Mouse (Mus musculus) layer of hippocampus, postnatal 36 days (tissue): ENCODE data around the gene Hemk1. TPM values are rescaled to one million over a fixed set of nuclear protein-coding genes. Genes with fewer than 3 reads are reported as not detected.
A peak's percentile ranks its signal among the peaks of the same experiment; 100 is the strongest.
"Not testable (repeated sequence)": the region's sequence is repeated elsewhere in the genome, so short reads cannot be mapped to it uniquely, and the experiment has no call there.

Source experiments
- DNase-seq, 2 experiments: peaks; one replicate each; pipeline ENCODE4 v3.0.0; 2022
- total RNA-seq, 2 experiments: library from RNA; stranded (reverse); gene quantifications; 2 replicates each; pipeline ENCODE4 v1.2.3; 2021

Gene Hemk1
- total RNA-seq, 2 experiments from 2014 or later, result 17.2 to 19.5 TPM

DNA sequence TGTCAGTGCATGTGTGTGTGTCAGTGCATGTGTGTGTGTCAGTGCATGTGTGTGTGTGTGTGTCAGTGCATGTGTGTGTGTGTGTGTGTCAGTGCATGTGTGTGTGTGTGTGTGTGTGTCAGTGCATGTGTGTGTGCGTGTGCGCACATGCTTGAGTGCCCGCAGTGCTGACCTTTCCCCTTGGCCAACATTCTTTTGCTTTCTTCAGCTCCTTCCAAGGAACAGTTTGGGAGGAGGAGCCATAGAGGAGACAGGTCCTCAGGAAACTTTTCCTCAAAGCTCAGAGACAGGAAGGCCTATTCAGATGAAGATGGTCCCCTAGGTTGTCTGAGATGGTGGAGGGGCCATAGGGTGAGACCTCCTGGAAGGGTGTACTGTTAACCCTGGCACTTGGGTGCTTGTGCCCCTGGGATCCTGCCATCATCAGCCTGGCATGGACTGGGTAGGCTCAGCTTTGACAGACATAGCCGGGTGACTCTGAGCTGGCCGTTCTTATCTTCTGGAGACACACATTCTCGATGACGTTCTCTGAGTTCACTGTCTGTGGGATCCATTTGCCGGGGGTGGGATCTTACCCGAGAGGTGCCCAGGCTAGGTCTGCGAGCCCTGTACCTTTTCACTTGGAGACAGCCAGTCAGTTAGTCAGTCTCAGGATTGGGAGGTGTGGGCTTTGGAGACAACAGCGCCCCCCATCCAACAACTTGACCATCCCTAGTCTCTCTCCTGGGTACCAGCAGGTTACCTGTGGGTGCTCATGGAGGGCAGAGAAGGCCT is 30.9 kb downstream of the Hemk1 start:
- no peak for DNase-seq

DNA sequence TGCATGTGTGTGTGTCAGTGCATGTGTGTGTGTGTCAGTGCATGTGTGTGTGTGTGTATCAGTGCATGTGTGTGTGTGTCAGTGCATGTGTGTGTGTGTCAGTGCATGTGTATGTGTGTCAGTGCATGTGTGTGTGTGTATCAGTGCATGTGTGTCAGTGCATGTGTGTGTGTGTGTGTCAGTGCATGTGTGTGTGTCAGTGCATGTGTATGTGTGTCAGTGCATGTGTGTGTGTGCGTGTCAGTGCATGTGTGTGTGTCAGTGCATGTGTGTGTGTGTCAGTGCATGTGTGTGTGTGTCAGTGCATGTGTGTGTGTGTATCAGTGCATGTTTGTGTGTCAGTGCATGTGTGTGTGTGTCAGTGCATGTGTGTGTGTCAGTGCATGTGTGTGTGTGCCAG is 31.5 kb downstream of the Hemk1 start:
- not testable (repeated sequence) for DNase-seq

DNA sequence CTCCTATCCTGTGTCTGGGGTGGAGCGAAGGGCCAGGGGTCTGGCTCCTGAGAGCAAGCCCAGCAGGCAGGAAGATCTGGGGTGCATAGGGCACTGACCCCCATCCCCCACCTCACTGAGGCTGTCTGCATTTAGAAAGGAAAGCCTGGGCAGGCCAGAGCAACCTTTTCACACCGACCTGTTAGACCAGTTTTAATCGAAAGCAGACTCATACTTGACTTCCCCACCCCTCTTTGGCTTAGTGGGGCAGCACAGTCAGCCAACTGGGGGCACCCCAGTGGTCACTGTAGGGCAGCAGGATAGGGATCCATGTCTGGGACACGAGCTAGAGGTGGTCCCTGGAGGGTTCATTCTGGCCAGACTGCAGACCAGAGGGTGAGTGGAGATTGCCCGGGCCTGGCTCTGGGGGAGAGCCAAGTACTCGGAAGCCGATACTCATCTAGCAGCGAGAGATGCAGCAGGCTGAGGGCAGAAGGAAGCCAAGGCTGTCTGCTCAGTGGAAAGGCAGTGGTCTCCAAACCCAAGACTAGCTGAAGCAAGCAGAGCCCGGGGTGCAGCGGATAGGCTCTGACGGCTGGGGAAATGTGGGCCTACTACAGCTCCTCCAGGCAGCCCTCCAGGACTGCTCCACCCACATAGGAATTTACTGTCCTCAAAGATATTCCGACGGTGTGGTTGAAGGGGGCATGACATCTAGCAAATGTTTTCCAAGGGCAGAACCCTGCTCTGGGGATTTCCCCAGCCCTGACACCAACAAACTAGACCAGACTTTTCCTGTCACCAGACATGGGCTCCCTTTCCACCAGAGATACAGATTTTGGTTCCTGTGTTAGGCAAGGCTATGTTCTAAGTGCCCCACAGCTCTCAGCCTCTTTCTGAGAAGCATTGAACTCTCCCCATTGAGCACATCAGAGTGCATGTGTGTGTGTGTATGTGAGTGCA is 32.3 kb downstream of the Hemk1 start:
- DNase-seq, result no peak

DNA sequence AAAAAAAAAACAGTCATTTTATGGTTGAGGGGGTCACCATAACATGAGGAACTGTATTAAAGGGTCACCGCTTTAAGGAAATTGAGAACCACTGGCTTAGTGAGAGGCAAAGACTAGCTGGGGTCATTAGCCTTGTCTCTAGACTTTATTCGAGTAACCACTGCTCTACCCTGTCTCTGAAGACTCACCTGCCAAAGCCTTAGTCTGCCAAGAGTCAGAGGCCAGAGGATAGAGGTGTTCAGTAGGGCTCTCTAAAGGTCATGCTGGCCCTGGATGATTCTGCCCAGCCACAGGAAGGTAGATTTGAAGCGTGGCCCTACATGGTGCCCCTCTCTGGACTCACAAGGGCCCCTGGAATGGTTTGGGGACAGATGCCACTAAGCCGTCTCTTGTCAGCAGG is 33.1 kb downstream of the Hemk1 start:
- no peak for DNase-seq

DNA sequence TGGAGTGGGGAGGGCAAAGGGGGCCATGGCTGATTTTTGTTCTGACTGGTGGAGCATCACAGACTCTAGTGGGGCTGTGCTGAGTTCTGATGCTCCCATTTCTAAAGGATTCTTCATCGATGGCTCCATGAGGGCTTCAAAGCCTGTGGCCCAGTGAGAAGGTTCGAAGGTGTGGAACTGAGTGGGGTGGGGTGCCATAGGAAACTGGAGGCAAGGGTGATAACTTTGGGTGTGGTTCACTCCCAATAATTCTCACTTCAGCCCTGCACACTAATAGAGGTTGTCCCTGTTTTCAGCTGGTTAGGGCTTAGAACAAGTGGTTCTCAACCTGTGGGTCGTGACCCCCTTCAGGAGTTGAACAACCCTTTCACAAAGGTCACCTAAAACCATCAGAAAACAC is 33.8 kb downstream of the Hemk1 start:
- no peak for DNase-seq

DNA sequence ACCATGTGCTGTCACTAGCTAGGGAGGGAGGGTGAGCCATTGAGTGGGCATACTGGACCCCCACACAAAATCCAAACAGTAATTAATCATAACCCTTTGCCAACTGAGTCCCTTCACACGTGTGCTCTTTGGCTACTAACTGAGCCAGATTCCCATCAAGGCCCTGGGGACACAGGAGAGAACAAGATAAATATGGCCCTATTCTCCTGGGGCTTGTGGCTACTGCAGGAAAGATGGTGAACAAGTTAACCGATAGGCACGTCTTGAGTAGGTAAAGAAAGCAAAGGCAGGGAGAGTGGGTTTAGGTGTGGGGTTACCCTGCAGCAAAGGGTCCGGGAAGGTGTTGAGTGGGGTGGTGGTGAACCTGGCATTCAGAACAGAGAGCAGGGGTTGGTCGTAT is 34.2 kb downstream of the Hemk1 start:
- DNase-seq, result no peak

DNA sequence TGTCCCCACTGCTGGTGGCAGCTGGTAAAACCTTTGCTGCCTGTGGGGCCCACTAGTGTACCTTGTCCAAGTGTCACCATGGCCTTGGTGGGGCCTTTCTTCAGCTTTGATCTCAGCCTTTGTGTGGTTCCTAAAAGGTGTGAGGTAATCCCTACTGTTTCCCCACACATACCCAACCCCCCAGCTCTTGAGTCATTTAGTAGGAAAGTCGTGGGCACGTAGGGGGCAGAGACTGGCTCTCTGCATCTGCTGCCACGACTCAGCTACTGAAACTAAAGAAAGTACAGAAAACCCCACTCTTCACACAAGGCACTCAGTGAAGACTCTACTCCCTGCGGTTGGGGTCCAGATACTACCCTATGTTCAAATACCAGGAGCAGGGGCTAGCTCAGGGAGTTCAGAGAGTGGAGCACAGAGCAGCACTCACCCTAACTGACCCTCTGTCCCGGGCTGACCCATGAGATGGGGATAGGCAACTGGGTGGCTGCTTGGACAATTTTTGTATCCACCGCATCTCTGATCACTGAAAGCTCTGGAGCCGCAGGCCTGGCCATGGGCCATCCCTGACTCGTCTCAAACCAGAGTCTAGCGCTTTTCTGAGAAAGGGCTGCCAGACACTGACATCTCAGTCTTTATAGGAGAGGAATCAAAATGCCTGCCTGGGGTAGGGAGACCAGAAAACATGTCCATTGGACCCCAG is 34.9 kb downstream of the Hemk1 start:
- DNase-seq, result no peak

DNA sequence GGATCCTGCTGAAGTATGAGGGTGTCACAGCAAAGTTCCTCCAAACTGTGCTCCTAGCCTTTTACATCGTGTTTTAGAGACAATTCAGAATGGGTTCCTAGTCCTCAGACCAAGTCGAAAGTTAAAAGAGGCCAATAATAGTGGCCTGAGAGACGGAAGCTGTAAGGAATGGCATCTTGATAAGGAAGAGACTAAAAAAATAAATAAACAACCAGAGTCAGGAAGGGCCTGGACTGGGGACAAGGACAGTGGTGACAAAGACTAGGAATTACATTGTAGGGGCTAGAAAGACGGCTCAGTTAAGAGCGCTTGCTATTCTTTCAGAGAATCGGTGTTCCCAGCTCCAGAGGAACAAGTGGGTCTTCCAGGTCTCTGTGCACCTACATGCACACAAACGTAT is 35.6 kb downstream of the Hemk1 start:
- no peak for DNase-seq

DNA sequence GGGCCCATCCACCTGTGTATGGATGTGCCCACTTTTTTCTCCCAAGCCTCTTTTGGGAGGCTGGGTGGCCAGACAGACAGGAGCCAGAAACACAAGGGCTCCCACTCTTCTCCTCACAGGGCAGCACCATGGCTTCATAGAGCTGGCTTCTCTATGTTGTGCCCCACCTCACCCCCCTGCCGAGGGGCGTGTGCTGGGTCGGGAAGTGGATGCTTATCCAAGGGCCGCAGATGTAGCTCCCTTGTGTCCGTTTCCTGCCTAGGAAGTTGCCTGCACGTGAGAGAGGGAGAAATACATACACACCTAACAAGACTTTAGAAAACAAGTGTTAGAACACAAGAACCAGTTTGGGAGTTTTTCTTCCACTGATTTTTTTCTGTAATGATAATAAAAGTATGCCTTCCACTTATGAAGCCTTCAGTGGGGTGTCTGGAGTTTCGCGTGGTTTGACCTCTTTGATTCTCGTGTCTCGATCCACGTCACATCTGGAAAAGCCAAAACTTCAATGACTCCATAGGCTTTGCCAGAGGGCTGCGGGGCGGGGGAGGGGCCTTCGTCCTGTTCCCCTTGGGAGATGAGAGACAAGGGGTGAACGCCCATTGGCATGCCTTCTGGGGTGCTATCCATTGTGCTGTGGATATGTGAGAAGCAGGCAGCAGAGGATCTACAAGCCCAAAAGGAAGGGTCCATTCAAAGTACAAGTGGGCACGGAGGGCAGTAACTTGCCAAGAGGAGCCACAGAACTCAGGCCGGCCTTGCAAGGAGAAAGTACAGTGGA is 36.4 kb downstream of the Hemk1 start:
- no peak for DNase-seq

DNA sequence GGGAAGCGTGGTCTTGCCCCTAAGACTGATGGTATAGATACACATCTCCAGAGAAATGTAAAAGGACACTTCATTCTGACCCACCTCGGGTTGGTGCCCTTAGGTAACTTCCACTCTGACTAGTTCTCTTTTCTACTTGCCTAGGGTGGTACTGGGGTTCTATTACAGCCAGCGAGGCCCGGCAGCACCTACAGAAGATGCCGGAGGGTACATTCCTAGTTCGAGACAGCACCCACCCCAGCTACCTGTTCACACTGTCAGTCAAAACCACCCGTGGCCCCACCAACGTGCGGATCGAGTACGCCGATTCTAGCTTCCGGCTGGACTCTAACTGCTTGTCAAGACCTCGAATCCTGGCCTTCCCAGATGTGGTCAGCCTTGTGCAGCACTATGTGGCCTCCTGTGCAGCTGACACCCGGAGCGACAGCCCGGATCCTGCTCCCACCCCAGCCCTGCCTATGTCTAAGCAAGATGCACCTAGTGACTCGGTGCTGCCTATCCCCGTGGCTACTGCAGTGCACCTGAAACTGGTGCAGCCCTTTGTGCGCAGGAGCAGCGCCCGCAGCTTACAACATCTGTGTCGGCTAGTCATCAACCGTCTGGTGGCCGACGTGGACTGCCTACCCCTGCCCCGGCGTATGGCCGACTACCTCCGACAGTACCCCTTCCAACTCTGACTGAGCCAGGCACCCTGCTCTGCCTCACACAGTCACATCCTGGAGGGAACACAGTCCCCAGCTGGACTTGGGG is 37.8 kb downstream of the Hemk1 start:
- DNase-seq, result no peak

DNA sequence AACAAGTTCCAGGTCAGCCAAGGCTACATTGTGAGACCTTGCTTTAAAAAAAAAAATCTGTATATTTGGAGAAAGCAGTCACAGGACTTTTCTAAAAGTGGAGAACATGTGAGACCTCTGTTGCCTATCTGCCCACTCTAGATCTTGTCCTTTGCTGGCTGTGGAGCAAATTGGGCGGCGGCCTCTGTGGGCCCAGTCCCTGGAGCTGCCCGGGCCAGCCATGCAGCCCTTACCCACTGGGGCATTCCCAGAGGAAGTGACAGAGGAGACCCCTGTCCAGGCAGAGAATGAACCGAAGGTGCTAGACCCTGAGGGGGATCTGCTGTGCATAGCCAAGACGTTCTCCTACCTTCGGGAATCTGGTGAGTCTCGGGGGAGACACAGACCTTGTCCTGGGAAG is 38.4 kb downstream of the Hemk1 start:
- DNase-seq, result no peak

DNA sequence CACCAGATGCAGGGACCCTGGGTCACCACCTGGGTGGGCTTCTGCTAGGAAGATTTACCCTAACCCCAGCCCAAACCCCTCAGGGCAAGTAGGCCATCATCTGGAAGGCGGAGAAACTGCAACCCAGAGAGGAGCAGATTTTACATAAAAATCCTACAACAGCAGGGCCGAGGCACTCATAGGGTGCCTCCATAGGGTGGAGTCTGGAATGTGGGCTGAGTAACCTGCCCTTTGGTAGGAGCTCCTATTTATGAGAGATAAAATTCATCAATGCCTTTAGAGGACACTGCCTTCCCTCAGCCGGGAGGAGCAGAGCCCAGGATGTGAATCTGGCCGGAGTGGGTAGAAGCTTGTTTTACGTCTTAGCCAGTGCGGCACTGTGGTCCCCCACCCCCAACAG is 39.3 kb downstream of the Hemk1 start:
- DNase-seq, result no peak

DNA sequence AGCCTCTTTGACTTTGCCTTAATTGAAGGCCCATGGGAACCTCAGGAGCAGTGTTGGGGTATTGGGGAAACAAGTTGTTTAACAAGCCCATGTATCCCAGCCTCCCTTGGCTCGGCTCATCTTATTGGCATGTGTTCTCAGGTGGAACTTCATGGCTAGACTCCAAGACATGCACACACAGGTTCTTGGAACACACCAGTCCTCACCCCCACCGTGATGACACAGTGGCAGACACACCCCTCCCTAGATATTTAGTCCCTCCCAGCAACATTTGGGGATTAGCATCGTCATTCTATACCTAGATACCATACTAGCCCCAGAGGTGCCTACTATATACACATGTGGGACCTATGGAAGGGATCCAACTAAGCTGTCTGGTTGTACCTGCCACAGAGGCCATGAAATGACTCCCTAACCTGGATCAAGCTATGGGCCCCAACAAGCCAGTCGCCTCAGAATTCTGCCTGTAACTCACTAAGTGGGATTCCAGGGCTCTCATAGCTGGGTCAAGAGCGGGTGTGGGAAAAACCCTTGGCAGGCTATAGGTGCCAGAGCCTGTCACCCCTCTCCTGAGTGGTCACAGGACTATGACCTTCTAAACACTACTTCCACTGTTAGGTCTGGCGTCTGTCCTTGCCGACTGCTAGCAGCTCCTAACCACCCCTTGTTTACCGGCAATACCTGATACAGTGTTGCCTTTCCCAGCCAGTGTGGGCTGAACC is 39.9 kb downstream of the Hemk1 start:
- DNase-seq, result no peak

DNA sequence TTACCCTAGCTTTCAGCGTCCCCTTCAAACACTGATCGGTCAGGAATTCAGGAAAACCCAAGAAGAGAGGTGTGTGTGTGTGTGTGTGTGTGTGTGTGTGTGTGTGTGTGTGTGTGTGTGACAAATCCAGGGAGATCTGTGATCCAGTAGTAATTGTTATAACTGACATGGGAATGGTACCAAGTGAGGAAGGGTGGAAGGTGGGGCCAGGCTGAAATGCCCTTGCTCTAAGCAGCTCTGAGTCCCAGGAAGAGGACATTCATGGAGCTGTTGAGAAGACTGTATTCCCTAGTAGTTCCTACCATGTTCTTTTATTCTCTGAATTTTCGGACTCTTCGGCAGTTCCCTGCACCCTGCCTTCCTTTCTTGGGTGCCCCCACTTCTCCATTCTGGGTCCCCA is 40.5 kb downstream of the Hemk1 start:
- DNase-seq, result no peak

DNA sequence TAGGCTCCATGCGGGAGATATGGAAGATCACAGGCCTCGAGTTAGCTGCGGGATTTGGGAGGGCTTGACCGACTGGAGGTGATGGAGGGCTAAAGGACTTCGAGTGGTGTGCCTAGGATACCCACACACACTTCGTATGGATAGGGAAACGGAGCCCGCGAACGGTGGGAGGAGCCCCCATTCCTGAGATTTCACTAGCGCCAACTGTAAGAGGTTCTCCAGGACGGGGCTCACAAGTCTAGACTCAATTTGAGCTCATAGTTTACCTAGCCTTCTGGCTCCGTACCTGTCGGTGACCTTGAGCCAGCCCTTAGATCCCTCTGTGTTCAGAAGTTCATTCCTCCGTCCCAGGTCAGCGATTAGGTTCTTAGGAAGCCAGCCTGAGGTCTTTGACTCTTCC is 41.1 kb downstream of the Hemk1 start:
- no peak for DNase-seq

DNA sequence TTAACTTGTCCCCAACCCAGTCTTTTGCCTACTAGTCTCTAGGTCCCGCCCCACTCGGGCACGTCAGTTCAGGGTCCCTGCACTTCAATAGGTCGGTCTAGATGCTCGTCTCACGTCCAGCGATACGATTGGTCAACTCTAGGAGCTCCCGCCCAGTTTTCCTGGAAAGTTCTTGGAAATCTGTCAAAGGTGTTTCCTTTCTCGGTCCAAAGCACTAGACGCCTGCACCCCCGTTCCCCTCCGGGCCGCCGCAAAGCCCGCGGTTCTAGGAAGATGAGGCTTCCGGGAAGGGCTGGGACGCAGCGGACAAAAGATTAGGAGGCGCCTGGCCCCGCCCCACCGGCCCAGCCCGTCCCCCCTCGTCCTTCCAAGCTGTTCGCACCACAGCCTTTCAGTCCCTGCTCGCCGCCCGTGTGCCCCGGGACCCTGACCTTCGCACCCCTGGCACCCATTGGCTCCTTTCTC is 41.6 kb downstream of the Hemk1 start:
- DNase-seq, result peak; percentile 87 to 92

DNA sequence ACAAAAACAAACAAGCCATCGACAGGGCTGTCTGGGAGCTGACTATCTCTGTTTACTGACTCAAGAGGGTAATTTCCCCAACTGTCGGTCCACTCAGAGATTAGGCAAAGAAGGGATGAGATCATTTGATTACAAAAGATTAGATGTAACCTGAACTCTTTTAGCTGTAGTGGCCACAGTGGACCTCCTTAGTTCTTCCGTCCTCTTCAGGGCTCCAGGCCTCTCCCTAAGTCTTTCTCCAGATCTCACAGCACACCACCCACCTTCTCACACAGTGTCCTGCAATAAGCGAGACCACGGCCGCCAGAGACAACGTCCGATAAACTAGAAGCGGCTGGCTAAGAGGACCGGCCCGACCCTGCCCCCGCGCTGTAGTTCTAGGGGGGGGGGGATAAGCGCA is 42.1 kb downstream of the Hemk1 start:
- DNase-seq, result no peak

DNA sequence AAGGTAGTCTGAATTCAATTTTAAA is 42.3 kb downstream of the Hemk1 start, which contains the start of gene Cish:
Gene Cish (plus strand): TSS at position 11 of the 25 bp plus-strand sequence.
- DNase-seq, result no peak

DNA sequence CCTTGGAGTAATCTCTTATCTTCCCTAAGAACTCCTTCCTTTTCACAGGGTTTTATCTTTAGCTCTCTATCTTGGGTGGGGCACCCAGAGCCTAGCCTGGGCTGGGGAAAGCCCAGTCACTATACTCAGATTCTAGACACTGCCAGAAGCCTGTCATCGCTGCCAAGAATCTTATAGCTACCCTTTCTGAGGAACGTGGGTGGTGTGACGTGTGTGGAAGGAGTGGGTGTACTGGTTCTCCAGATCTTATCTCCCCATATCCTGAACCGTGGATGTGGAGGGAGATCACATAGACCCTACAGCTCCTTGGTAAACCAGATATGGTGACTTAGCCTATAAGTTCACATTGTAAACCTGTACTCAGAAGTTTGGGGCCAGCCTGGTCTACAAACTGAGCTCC is 42.5 kb downstream of the Hemk1 start:
- no peak for DNase-seq

DNA sequence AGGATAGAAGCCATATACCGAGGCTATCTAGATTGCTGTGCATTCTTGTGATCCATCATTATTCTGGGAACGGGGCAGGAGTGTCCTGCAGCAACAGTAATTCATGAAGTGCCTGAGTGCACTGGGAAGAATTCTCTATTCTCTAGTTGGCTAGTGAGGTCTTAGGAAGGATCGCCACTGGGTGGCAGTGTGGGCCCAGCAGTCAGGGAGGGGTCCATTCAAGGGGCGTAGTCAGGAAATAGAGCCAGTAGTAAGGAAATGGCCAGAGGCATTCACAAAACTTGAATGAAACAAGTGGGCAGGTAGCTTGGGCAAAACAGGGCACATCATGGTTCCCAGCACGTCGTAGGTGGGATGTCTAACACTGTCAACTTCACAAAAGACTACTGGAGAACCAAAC is 43.9 kb downstream of the Hemk1 start:
- peak; percentile 57 to 64 for DNase-seq

DNA sequence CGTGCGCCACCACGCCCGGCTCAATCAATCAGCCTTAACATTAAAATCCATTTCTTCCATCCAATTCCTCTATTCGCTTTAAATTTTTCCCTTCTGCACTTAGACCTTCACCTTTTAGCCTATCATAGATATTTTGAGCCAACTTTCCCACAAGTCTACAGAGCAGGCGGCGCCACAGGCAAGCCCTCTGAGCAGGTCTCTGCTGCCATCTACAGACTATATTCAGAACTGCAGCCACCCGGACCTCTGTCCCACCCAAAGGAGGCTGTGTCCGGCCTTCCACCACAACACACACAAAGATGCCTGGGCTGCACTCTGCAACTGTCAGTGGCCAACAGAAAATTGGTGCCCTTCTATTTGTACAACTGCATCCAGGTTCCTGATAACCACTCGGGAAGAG is 47.3 kb downstream of the Hemk1 start:
- peak; percentile 66 to 78 for DNase-seq
